ENCODE assay signal across 18 mouse cellular contexts in genomic region chr5:143036052-143036451, GRCm38 (mm10).
DNase-seq lines count a peak whose midpoint lies in the region; ATAC-seq and TF ChIP-seq lines count a peak whose summit lies in the region.
"Had no signal": no experiment of that assay in that cellular context is flagged by ENCODE, and none has a peak within 500 bp of the region (broad histone marks: within the 10 kb centered on the region; RNA-seq: fewer than 3 reads in every experiment).

No protein-coding gene starts in this region.

- H3K27me3 ChIP-seq in forebrain, embryonic 12.5 days, result no peaks in the 10 kb centered on the region
- no peaks in the 10 kb centered on the region for H3K27me3 ChIP-seq in forebrain, embryonic 13.5 days
- no peaks in the 10 kb centered on the region for H3K27me3 ChIP-seq in kidney, postnatal 0 days (ENCODE audit: insufficient read depth, low read length)
- H3K27me3 ChIP-seq in kidney, embryonic 14.5 days (ENCODE audit: control insufficient read depth, insufficient read depth, low read length), result no peaks in the 10 kb centered on the region
- H3K27me3 ChIP-seq: hindbrain, embryonic 15.5 days; kidney, embryonic 15.5 days; lung, embryonic 15.5 days had no signal

- DNase-seq in kidney, postnatal 0 days (ENCODE audit: low spot score), result no peak
- DNase-seq in fibroblast of lung, adult 2 months (ENCODE audit: low read depth), result peak; percentile 56
- DNase-seq in lung, postnatal 14 days, result no peak
- DNase-seq: adrenal gland, postnatal 25 days; cerebellum, postnatal 25 days; left cerebral cortex, postnatal 4 days; thymus, postnatal 14 days had no signal

- no peaks in the 10 kb centered on the region for H3K9me3 ChIP-seq in forebrain, embryonic 12.5 days
- H3K9me3 ChIP-seq in forebrain, embryonic 13.5 days (replicated peaks), result no peaks in the 10 kb centered on the region
- H3K9me3 ChIP-seq in kidney, postnatal 0 days (replicated peaks; ENCODE audit: low read length), result no peaks in the 10 kb centered on the region
- no peaks in the 10 kb centered on the region for H3K9me3 ChIP-seq in kidney, embryonic 14.5 days (ENCODE audit: control insufficient read depth, low read length)
- H3K9me3 ChIP-seq: embryonic facial prominence, embryonic 10.5 days; hindbrain, embryonic 15.5 days; kidney, embryonic 15.5 days; lung, embryonic 15.5 days had no signal

- H3K4me3 ChIP-seq in forebrain, embryonic 12.5 days (replicated peaks), result no peak overlapping the region
- H3K4me3 ChIP-seq in forebrain, embryonic 13.5 days, result no peak overlapping the region
- H3K4me3 ChIP-seq in kidney, postnatal 0 days (replicated peaks; ENCODE audit: low read depth, low read length), result no peak overlapping the region
- no peak overlapping the region for H3K4me3 ChIP-seq in kidney, embryonic 14.5 days (ENCODE audit: low read length)
- H3K4me3 ChIP-seq: embryonic facial prominence, embryonic 10.5 days; hindbrain, embryonic 15.5 days; kidney, embryonic 15.5 days; lung, embryonic 15.5 days had no signal

- no peak overlapping the region for H3K9ac ChIP-seq in forebrain, embryonic 12.5 days
- no peak overlapping the region for H3K9ac ChIP-seq in forebrain, embryonic 13.5 days
- H3K9ac ChIP-seq in kidney, postnatal 0 days (ENCODE audit: low read depth, low read length), result no peak overlapping the region
- no peak overlapping the region for H3K9ac ChIP-seq in kidney, embryonic 14.5 days (ENCODE audit: low read depth, low read length)
- H3K9ac ChIP-seq: hindbrain, embryonic 15.5 days; kidney, embryonic 15.5 days; lung, embryonic 15.5 days had no signal

- peaks cover 6% of the 10 kb centered on the region; the same call in 1 of the 2 replicates for H3K36me3 ChIP-seq in forebrain, embryonic 12.5 days (replicated peaks)
- H3K36me3 ChIP-seq in forebrain, embryonic 13.5 days (ENCODE audit: poor library complexity, severe bottlenecking), result 0 out of 2 replicates have a peak, but pooled peaks cover 4% of the 10 kb centered on the region
- 0 out of 2 replicates have a peak, but pooled peaks cover 3% of the 10 kb centered on the region for H3K36me3 ChIP-seq in kidney, postnatal 0 days (ENCODE audit: insufficient read depth, low read length)
- peaks cover 10% of the 10 kb centered on the region for H3K36me3 ChIP-seq in kidney, embryonic 14.5 days (ENCODE audit: control insufficient read depth, insufficient read depth, low read length)
- H3K36me3 ChIP-seq: hindbrain, embryonic 15.5 days had no signal

- H3K27ac ChIP-seq in forebrain, embryonic 12.5 days, result 0 out of 2 replicates have a peak overlapping the region, but pooled peaks have one; percentile 25
- H3K27ac ChIP-seq in forebrain, embryonic 13.5 days, result no peak overlapping the region
- H3K27ac ChIP-seq in kidney, postnatal 0 days, result no peak overlapping the region
- H3K27ac ChIP-seq in kidney, embryonic 14.5 days (ENCODE audit: low read depth, low read length), result no peak overlapping the region
- H3K27ac ChIP-seq: embryonic facial prominence, embryonic 10.5 days; hindbrain, embryonic 15.5 days; kidney, embryonic 15.5 days; lung, embryonic 15.5 days had no signal

- peaks cover 17% of the 10 kb centered on the region for H3K4me1 ChIP-seq in forebrain, embryonic 12.5 days
- H3K4me1 ChIP-seq in forebrain, embryonic 13.5 days, result peaks cover 13% of the 10 kb centered on the region
- H3K4me1 ChIP-seq in kidney, postnatal 0 days (replicated peaks; ENCODE audit: insufficient read depth, low read length), result peaks cover 14% of the 10 kb centered on the region
- peaks cover 21% of the 10 kb centered on the region for H3K4me1 ChIP-seq in kidney, embryonic 14.5 days (ENCODE audit: control insufficient read depth, insufficient read depth, low read length)
- H3K4me1 ChIP-seq: hindbrain, embryonic 15.5 days had no signal

- peak; percentile 11; the same call in 1 of the 2 replicates for TF ChIP-seq CTCF in kidney, postnatal 0 days (IDR thresholded peaks at IDR 0.05; ENCODE audit: low read depth)

- no peak for ATAC-seq in forebrain, embryonic 12.5 days (ENCODE audit: low FRiP score)
- ATAC-seq in forebrain, embryonic 13.5 days, result no peak
- ATAC-seq in kidney, postnatal 0 days (replicated peaks; ENCODE audit: low FRiP score, low read depth), result no peak
- ATAC-seq in kidney, embryonic 14.5 days (ENCODE audit: low FRiP score, low TSS enrichment), result no peak
- peak; percentile 47 for ATAC-seq in megakaryocyte-erythroid progenitor cell, adult 5-6 weeks (replicated peaks; ENCODE audit: low FRiP score, low TSS enrichment, poor library complexity, severe bottlenecking)
- no peak for ATAC-seq in cerebellum, adult (ENCODE audit: insufficient number of reproducible peaks, low FRiP score, low TSS enrichment)
- ATAC-seq: forebrain, embryonic 14.5 days had no signal

- 91% methylated on average over 1 of the region's 1 CpGs for WGBS in forebrain, embryonic 12.5 days
- 96% methylated on average over 1 of the region's 1 CpGs for WGBS in forebrain, embryonic 13.5 days
- WGBS in kidney, postnatal 0 days, result 97% methylated on average over 1 of the region's 1 CpGs
- 100% methylated on average over 1 of the region's 1 CpGs for WGBS in kidney, embryonic 14.5 days

- H3K4me2 ChIP-seq in forebrain, embryonic 12.5 days, result no peak overlapping the region
- H3K4me2 ChIP-seq in forebrain, embryonic 13.5 days, result no peak overlapping the region
- H3K4me2 ChIP-seq in kidney, postnatal 0 days (ENCODE audit: low read length), result no peak overlapping the region
- H3K4me2 ChIP-seq in kidney, embryonic 14.5 days (replicated peaks; ENCODE audit: low read depth, low read length), result no peak overlapping the region
- H3K4me2 ChIP-seq: heart, embryonic 11.5 days; hindbrain, embryonic 15.5 days; kidney, embryonic 15.5 days; lung, embryonic 15.5 days had no signal
